Mouse (Mus musculus): ENCODE data around the gene Polr2h.

The Polr2h gene

GRCm38 (mm10) chr16:20701729-20702521, 15.5 kb upstream of the Polr2h start:
- DNase-seq: no peak

- no peak for DNase-seq
Observed at GRCm38 (mm10) chr16:20702522-20702893, 15.0 kb upstream of the Polr2h start.

GRCm38 (mm10) chr16:20703071-20703470, 14.4 kb upstream of the Polr2h start:
- no peak for DNase-seq

- no peak for DNase-seq
Observed at GRCm38 (mm10) chr16:20703699-20704400, 13.6 kb upstream of the Polr2h start.

GRCm38 (mm10) chr16:20705786-20706185, 11.7 kb upstream of the Polr2h start:
- DNase-seq: no peak

- DNase-seq: no peak
Observed at GRCm38 (mm10) chr16:20706407-20707055, 10.9 kb upstream of the Polr2h start.

- DNase-seq: no peak
Observed at GRCm38 (mm10) chr16:20708220-20708938, 9.1 kb upstream of the Polr2h start.

- peak; percentile 40 to 44 for DNase-seq
Observed at GRCm38 (mm10) chr16:20708939-20709734, 8.3 kb upstream of the Polr2h start.

GRCm38 (mm10) chr16:20710370-20710769, 7.1 kb upstream of the Polr2h start:
- DNase-seq: no peak

- DNase-seq: no peak
Observed at GRCm38 (mm10) chr16:20710810-20711209, 6.7 kb upstream of the Polr2h start.

GRCm38 (mm10) chr16:20712190-20712589, 5.3 kb upstream of the Polr2h start:
- DNase-seq: no peak

- DNase-seq: no peak
Observed at GRCm38 (mm10) chr16:20712889-20713288, 4.6 kb upstream of the Polr2h start.

GRCm38 (mm10) chr16:20714307-20715080, 3.0 kb upstream of the Polr2h start:
- DNase-seq: no peak

- no peak for DNase-seq
Observed at GRCm38 (mm10) chr16:20715161-20715560, 2.3 kb upstream of the Polr2h start.

- DNase-seq: no peak
Observed at GRCm38 (mm10) chr16:20715566-20715965, 1.9 kb upstream of the Polr2h start.

GRCm38 (mm10) chr16:20715976-20716840, 1.3 kb upstream of the Polr2h start:
- DNase-seq: peak; percentile 70 to 71

- DNase-seq: no peak
Observed at GRCm38 (mm10) chr16:20716841-20717180, 654 bp upstream of the Polr2h start.

- no peak for DNase-seq
Observed at GRCm38 (mm10) chr16:20717978-20718670, 659 bp downstream of the Polr2h start.

- DNase-seq: no peak
Observed at GRCm38 (mm10) chr16:20721808-20722207, 4.3 kb downstream of the Polr2h start.

- no peak for DNase-seq
Observed at GRCm38 (mm10) chr16:20722736-20723135, 5.3 kb downstream of the Polr2h start.

Measured in thymus, adult 18-20 months (tissue).